Mouse (Mus musculus) forelimb bud, embryonic 11.5 days (tissue): Measurements from ENCODE around the gene Sh3bp5l.
"Not testable (repeated sequence)": the region's sequence is repeated elsewhere in the genome, so short reads cannot be mapped to it uniquely, and the experiment has no call there.

Experiments
- DNase-seq: peaks from one replicate; pipeline ENCODE4 v3.0.0-alpha.2; 2012; ENCODE audit warnings: low read depth, low spot score

The Sh3bp5l gene

GRCm38 (mm10) chr11:58322824-58323569 lies 7.5 kb upstream of the Sh3bp5l start:
- DNase-seq, result peak; percentile 95

- DNase-seq, result no peak
Measured at GRCm38 (mm10) chr11:58323570-58324340, 6.8 kb upstream of the Sh3bp5l start.

- no peak for DNase-seq
Measured at GRCm38 (mm10) chr11:58324614-58325229, 5.8 kb upstream of the Sh3bp5l start.

- no peak for DNase-seq
Measured at GRCm38 (mm10) chr11:58326781-58327180, 3.7 kb upstream of the Sh3bp5l start.

- no peak for DNase-seq
Measured at GRCm38 (mm10) chr11:58329906-58330275, 633 bp upstream of the Sh3bp5l start.

GRCm38 (mm10) chr11:58331149-58331495 lies 598 bp downstream of the Sh3bp5l start:
- no peak for DNase-seq

GRCm38 (mm10) chr11:58331546-58331945 lies 1.0 kb downstream of the Sh3bp5l start:
- no peak for DNase-seq

GRCm38 (mm10) chr11:58334746-58335145 lies 4.2 kb downstream of the Sh3bp5l start:
- no peak for DNase-seq

GRCm38 (mm10) chr11:58346745-58347144 lies 16.2 kb downstream of the Sh3bp5l start:
- no peak for DNase-seq

GRCm38 (mm10) chr11:58350628-58351027 lies 20.1 kb downstream of the Sh3bp5l start:
- no peak for DNase-seq

- no peak for DNase-seq
Measured at GRCm38 (mm10) chr11:58351179-58351578, 20.7 kb downstream of the Sh3bp5l start.

- DNase-seq, result peak; percentile 14
Measured at GRCm38 (mm10) chr11:58352681-58353548, 22.4 kb downstream of the Sh3bp5l start.

GRCm38 (mm10) chr11:58353709-58354108 lies 23.2 kb downstream of the Sh3bp5l start:
- no peak for DNase-seq

GRCm38 (mm10) chr11:58354476-58354875 lies 24.0 kb downstream of the Sh3bp5l start:
- no peak for DNase-seq

GRCm38 (mm10) chr11:58354927-58355326 lies 24.4 kb downstream of the Sh3bp5l start:
- no peak for DNase-seq

GRCm38 (mm10) chr11:58357042-58357441 lies 26.5 kb downstream of the Sh3bp5l start:
- DNase-seq, result no peak

- DNase-seq, result no peak
Measured at GRCm38 (mm10) chr11:58357844-58358534, 27.5 kb downstream of the Sh3bp5l start.

- not testable (repeated sequence) for DNase-seq
Measured at GRCm38 (mm10) chr11:58362562-58362961, 32.0 kb downstream of the Sh3bp5l start.

- DNase-seq, result no peak
Measured at GRCm38 (mm10) chr11:58364454-58364853, 33.9 kb downstream of the Sh3bp5l start.

GRCm38 (mm10) chr11:58366191-58366590 lies 35.7 kb downstream of the Sh3bp5l start:
- DNase-seq, result not testable (repeated sequence)

GRCm38 (mm10) chr11:58377273-58377672 lies 46.7 kb downstream of the Sh3bp5l start:
- DNase-seq, result no peak
